Mouse (Mus musculus): ENCODE data around the gene Gng3.
"Not testable (repeated sequence)": the region's sequence is repeated elsewhere in the genome, so short reads cannot be mapped to it uniquely, and the experiment has no call there.

Gene Gng3

DNA sequence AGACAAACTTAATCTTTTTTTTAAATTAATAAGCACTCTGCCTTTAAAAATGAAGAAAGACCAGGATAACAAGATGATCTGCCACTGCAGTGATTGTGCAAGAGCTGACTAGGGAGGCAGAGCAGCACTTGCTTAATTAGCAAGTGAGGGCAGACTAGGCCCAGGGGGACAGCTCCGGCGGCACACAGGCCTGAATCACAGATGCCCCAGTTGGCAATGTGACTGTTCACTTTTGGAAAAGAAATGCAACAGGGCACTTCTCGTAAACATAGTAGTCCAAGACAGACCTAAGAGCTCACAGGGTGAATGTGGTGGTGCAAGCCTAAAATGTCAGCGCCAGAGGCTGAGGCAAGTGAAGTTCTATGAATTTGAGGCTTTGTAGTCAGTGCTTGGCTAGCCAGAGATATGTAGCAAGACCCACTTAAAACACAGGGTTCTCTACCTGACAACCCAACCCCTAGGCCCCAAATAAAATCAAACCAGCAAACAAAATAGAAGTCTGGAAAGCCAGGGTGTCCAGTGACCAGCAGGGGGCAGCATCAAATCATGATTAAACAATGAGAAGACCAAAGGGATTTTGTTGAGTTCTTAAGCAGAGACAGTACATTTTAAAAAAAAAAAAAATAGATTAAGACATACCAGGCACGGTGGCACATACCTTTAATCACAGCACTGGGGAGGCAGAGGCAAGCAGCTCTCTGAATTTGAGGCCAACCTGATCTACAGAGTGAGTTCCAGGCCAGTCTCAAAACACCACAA is 5.6 kb upstream of the Gng3 start:
- DNase-seq (ENCODE audit: low spot score): no peak

DNA sequence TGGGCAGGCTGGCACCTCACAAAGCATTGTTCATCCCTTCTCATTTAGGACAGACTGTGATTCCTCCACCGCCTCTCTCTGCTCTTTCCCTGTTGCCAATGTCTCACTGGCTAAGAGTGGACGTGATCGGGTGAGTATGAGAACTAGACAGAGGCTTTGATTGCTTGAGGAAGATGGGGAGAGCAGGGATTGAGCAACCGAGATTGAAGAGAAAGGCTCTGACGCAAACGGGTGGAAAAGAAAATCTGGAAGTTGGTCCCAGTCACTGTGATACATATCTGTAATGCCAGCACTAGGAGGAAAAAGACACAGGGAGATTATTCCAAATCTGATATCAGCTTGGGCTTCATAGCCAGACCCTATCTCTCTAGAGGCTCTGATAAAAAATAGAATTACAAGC is 4.0 kb upstream of the Gng3 start:
- no peak for DNase-seq (ENCODE audit: low spot score)

DNA sequence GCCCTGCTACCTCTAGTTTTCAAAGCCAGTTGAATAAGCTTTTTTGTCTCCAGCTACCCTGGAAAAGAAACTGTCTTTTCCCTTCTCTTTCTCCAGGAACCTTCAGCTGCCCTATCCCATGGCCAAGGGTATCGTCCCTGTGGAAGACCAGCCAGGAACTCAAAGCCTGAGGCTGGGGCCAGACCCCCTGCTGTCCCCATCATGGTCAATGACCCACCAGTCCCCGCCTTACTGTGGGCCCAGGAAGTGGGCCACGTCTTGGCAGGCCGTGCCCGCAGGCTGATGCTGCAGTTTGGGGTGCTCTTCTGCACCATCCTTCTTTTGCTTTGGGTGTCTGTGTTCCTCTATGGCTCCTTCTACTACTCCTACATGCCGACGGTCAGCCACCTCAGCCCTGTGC is 2.0 kb upstream of the Gng3 start:
- DNase-seq (ENCODE audit: low spot score): no peak

DNA sequence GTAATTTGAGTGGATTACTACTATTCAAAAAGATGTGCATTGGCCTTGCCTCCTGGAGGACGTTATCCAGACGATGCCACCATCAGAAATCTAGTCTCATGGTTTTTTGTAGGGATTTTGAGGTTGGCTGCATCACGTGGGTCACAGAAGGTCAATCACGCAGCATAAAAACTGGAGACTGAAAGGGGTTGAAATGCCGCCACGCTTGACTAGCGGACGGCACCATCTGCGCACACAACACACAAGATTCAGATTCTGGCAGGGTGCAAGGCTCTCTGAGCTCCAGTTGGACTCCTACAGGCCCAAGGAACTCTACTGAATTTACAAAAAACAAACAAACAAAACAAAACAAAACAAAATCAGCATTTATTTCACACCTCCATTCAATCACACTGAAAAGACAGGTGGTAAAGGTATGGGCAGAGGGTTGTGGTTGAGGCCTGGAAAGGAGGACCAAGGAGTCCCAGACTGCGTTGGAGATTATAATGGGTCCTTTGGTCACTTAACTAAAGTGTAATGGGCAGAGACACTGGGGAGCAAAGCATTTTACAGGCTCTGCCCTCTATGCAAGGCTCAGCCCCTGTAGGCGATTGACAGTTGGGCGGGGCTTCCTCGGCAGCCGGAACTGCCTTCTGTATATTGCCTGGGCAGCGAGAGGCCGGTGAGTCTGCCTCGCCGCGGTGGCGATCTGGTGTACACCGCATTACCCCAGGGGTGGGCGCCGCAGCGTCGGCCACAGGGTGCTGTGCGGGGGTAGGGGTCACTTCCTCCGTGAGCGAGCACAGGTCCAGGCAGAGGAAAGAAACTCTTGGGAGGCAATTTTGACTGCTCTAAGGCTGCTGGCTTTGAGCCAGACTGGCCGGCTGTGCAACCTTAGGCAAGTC is 1.2 kb upstream of the Gng3 start:
- DNase-seq (ENCODE audit: low spot score): no peak

DNA sequence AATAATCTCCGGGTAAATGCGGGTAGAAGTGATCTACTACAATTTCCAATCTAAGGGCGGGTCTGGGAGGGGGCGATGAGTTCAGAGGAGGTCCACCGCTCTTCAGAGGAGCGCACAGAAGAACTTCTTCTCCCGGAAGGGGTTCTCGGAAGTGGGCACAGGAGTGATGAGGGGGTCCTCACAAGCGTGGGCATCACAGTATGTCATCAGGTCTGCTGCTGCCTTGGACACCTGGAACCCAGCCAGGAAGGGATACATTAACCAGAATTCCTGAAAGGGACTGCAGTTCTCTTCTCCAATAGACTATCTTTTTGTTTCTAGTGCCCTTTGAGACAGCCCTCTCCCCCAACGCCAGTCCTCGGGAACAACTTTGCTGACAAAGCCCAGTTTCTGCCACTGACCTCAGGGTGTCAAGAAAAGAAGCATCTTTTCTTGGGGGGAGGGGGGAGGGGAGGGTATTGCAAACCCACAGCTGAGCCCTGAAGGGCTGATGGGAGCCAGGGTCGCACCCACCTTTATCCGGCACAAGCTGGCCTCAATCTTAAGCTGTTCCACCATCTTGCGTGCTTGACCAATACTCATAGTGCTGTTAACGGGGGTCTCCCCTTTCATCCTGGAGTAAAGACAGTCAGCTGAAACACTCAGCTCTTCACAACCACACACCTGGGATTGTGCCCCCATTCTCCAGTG is 808 bp downstream of the Gng3 start:
- DNase-seq (ENCODE audit: low spot score): no peak

DNA sequence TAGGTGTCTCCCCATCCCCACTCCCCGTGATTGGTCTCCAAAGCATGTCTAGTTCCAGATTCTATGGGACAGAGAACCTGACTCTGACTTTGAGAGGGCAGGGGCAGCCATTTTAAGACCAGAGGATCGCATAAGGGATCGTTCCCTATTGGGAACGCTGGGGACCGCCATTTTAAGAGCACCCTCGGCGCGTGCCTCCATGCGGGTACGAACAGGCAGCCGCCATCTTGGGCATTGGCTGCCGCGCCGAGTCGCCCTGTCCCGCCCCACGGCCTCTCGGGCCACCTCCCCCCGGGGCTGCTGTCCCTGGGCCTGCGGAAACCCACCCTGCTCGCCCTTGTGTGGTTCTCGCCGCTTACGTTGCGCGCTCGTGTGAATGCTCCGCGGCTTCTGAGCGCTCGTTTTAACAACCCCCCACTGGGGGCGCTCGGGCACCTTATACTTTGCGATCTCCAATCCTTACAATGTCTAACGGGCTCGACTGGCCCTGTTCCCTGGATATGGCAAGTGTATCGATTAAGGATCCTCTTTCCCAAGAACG is 1.7 kb downstream of the Gng3 start, which contains the start of gene Bscl2:
Gene Bscl2 (plus strand): TSS at position 217 of the 541 bp plus-strand sequence.
- peak; percentile 86 for DNase-seq (ENCODE audit: low spot score)

DNA sequence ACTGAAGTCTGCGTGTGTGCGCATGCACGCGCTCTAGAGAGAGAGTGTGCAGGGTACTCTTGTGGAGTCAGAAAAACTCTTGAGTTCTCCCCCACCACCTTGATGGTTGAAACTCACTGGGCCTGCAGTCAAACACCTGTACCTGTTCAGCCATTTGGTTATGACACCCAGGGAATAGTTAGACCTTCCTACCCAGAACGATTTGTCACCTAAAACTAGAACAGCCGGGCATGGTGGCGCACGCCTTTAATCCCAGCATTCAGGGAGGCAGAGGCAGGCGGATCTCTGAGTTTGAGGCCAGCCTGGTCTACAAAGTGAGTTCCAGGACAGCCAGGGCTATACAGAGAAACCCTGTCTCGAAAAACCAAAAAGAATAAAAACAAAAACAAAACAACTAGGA is 2.7 kb downstream of the Gng3 start:
- DNase-seq (ENCODE audit: low spot score): not testable (repeated sequence)

DNA sequence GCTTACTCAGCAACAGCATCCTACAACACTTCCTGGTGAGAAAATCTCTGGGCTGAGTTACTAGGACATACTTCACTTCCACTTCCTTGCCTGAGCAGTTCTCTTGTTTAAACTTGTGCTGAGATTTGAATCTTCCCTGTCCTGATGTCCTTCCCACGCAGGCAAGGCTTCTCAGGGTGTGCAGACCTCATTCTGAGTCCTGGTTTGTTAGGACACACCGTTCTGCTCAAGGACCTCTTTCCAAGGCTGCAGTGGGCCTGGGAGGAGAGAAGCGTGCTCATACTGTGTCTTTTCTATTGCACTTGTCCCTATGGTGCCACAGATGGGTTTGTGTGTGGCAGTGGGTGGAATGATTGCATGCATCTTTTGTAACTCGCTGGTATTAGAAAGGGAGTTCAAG is 6.0 kb downstream of the Gng3 start:
- DNase-seq (ENCODE audit: low spot score): no peak

DNA sequence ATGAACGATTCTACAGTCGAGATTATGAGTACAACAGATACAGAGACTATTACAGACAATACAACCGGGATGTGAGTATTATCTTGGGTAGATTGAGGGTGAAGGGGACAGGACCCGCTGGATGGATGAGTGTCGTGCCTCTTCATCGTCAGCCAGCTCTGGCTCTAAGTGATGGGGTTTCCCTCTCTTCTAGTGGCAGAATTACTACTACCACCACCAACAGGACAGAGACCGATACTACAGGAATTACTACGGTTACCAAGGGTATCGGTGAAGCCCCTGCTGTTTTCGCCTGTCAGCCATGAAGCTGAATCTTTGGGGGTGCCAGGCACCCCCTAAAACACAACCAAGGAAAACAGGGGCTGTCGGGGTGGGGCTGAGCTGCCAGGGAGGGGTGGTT is 7.7 kb downstream of the Gng3 start:
- no peak for DNase-seq (ENCODE audit: low spot score)

DNA sequence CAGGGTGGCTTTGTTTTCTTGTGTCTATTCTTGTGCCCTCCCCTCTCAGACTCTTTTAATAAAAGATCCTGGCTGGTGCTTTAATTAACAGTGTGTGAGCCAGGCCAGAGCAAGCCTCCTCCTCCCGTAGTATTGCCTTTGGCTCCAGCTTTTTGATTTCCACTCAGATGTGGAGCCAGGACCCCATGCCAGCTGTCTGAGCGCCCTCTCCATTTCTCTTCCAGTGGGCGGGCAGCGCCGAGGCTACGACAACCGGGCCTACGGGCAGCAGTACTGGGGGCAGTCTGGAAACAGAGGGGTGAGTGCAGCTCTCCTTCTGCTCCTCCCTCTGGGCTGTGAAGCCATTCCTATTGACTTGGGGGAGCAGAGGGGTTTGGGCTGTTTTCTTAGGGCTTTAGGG is 8.3 kb downstream of the Gng3 start:
- no peak for DNase-seq (ENCODE audit: low spot score)

DNA sequence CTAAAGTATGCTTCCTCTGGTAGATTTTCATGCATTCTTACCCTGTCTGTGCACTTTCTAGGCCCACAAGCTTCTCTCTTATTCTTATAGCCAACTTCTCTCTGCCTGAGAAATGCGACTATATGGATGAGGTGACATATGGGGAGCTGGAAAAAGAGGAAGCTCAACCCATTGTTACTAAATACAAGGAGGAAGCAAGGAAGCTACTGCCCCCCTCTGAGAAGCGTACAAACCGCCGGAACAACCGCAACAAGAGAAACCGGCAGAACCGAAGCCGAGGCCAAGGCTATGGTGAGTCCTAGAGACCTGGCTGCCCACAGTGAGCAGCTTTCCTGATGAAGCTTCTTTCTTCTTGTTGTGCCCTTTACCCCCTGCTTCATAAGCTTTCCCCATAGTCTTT is 9.3 kb downstream of the Gng3 start, which contains the start of gene AC129217.1:
Gene AC129217.1 (plus strand): TSS at position 114 of the 400 bp plus-strand sequence.
- DNase-seq (ENCODE audit: low spot score): no peak

DNA sequence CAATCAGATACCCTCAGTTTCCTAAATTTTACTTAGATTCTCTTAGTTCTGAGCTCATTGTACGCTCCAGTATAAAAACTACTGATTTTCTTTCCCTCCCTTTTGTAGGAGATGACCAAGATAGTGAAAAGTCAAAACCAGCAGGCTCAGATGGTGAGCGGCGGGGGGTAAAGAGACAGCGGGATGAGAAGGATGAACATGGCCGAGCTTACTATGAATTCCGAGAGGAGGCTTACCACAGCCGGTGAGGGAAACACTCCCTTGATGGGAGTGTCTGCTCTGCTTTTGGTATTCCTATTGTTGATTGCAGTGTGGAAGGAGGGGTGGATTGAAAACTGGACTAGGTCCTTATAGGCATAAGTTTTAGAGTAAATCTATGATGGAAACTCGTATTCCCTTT is 16.3 kb downstream of the Gng3 start:
- DNase-seq (ENCODE audit: low spot score): no peak

DNA sequence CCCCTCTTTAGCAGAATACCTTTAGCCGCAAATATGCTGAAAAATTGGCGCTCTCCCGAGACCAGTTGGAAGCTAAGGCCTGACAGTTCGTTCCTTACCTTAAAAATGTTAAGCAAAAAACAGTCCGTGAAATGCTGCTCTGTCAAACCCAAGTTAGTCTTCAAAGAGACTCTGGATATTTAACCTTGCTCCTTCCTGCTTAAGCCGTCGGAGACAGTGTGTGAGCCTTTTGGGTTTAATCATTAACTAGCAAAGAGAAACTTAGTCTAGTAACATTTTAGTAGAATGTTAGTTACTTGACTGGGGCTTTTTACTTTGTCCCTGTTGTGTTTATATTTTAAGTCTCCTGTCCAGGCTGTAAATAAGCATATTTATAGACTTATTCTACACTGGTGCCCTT is 17.8 kb downstream of the Gng3 start:
- no peak for DNase-seq (ENCODE audit: low spot score)

DNA sequence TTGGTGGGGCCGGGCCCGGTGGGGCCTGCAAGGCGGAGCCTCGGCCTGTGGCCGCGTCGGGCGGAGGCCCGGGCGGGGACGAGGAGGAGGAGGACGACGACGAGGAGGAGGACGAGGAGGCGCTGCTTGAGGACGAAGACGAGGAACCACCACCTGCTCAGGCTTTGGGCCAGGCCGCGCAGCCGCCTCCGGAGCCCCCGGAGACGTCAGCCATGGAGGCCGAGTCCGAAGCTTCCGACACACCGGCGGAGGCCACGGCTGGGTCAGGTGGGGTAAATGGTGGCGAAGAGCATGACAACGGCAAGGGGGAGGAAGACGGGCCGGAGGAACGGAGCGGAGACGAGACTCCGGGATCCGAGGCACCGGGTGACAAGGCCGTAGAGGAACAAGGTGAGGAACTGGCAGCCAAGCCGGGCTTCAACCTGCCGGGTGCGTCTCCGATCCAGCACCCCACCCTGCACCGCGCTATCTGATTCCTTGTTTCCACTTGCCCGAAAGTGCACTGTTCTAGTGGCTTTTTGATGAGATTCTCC is 18.5 kb downstream of the Gng3 start:
- DNase-seq (ENCODE audit: low spot score): no peak

DNA sequence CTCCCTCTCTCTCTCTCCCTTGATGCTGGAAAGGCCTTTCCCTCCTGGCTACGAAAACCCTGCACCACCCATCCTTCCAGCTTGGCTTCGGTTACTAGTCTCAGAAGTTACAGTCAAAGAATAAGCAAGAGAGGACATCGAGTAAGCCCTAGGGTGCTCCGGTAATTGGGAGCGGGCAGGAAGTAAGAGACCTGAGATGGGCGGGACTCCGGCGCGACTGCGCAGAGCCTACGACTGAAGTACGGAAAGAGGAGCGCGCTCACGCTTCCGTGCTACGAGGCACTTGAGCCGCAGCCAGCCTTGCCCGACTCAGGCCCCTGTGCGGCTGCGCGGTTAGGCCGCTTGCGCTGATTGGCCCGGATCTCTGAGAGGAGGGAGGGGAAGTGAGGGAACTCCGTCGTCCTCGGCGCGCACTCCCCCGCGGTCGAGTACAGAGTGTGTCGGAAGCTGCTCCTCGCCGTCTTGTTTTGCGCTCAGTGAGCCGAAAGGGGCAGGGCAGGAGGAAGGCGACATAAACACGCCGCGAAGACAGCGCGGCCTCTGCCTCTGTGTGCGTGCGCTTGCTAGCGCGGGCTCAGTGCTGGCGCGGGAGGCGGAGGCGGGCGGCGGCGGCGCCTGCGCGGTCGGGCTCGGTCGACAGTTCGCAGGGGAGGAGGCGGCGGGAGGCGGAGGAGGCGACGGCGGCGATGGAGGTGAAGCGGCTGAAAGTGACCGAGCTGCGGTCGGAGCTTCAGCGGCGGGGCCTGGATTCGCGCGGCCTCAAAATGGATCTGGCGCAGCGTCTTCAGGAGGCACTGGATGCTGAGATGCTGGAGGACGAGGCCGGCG is 19.2 kb downstream of the Gng3 start, which contains the start of gene Hnrnpul2:
Gene Hnrnpul2 (plus strand): TSS at position 415 of the 828 bp plus-strand sequence.
- peak; percentile 97 for DNase-seq (ENCODE audit: low spot score)

DNA sequence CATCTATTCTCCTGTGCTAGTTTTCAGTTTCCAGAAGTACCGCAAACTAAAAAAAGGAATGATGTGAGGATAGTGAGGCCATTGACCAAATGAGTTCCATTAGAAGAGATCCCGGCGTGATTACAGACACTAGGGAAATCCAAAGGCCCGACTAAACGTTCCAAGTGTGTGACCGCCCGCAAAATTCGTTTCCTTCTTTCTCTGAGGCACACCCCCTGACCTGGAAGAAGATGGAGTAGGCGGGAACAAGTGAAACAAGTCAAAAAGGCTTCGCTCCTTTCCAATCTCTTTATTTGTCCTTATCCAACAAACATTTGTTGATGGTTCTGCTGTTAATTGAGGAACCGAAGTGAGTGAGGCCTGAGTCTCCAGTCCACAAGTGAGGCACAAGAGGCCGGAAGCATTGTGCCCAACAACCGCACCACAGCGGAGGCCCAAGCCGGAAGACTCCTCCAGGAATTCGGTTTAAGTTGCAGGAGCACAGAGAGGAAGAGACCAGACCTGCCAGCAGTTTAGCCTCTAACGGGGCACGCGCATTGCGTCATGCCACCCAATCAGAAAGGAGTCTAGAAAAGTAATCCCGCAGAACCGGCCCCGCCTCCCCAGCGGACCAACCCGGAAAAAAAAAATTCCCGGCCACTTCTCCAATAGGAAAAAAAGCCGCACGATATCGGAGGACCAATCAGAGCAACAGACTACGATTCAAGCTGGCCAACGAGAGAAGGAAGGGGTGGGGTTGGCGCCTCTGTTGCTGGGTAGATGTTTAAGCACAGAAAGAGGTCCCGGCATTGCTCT is 20.0 kb downstream of the Gng3 start, which contains the start of gene Ttc9c:
Gene Ttc9c (minus strand): TSS at position 533 of the 795 bp plus-strand sequence.
- DNase-seq (ENCODE audit: low spot score): peak; percentile 96

DNA sequence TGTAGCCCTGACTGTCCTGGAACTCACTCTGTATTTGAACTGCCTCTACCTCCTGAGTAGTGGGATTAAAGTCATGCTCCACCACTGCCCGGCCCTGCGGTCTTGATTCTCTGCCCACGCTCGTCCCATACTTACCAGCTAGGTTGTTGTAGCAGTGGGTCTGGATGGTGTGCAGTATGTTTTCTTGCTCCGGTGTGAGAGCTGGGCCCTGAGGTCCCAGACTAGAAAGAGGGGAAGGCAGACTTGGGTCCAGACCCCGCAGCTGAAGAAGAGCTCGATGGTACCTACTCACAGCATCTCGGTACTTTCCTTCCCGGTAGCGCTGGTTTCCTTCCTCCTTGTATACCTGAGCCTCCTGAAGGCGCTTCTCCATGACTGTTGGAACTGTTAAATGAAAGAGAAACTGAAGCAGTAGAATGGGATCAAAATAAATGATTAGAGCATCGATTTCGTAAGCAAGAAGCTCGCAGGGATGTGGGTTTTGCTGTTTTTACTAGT is 20.6 kb downstream of the Gng3 start:
- no peak for DNase-seq (ENCODE audit: low spot score)

DNA sequence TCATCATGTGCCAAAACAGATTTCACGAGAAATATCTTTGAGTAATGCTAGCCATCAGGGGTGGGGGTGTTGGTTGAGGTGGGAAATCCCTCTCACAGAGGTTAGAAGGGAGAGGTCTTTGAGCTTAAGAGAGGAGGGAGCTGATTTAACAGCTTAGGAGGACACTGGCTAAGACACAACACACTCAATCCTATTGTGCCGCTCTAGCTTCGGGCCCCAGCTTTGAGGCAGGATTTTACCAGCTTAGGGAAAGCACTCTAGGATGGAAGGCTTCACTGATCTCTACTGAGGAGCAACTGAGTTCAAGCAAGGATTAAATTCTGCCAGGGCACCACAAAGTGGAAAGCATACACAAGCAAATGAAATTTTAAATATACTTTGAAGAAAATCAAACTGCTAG is 22.0 kb downstream of the Gng3 start:
- no peak for DNase-seq (ENCODE audit: low spot score)

DNA sequence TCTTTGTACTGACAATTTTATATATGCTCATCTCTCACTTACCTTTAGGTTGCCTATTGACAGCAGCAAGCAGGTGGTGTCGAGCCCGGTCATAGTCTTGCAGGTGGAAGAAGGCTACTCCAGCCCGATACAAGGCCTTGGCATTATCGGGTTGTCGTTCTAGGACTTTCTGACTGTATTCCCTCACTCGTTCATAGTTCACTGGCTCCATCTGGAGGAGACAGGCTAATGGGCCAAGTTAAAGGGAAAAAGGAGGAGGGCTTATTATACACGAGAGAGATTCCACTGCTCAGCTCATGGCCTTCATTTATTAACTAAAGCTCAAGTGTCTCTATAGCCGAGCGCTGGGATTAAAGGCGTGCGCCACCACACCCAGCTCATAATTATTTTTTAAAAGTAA is 23.2 kb downstream of the Gng3 start:
- no peak for DNase-seq (ENCODE audit: low spot score)

DNA sequence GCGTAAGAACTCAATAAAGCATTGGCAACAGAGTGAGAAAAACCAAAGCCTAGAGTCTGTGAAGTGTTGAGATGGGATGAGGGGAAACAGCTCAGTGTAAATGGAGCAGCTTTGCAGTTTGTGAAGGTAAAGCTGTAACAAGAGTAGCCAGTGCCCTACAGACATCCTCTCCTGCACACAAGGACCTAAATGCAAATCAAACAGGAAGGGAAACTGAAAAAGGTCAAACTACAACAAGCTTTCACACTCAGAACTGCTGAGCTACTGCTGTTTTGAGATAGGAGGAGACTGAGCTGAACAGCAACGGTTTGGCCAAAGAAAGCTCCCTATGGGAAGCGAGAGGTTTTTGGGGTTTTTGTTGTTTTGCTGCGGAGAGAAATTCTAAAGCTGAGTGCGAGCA is 32.2 kb downstream of the Gng3 start:
- no peak for DNase-seq (ENCODE audit: low spot score)
